Mouse (Mus musculus): ENCODE results near the gene Amt.
"Not testable (repeated sequence)": the region's sequence is repeated elsewhere in the genome, so short reads cannot be mapped to it uniquely, and the experiment has no call there.

The Amt gene

DNA sequence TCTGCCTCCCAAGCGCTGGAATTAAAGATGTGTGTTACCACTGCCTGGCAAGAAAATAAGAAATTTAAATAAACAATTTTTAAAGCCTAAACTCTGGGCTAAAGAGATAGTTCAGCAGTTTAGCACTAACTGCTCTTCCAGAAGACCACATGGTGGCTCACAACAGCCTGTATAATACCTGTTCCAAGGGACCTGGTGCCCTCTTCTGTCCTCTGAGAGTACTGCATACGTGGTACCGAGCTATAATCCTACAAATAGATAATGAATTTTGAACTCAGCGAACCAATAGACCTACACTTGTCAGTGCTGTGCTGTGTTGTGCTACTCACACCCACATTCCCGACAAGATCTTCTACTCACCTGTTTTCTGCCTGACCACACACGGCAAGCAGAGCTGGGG, 12.2 kb upstream of the Amt start:
- peak; percentile 87 for DNase-seq

DNA sequence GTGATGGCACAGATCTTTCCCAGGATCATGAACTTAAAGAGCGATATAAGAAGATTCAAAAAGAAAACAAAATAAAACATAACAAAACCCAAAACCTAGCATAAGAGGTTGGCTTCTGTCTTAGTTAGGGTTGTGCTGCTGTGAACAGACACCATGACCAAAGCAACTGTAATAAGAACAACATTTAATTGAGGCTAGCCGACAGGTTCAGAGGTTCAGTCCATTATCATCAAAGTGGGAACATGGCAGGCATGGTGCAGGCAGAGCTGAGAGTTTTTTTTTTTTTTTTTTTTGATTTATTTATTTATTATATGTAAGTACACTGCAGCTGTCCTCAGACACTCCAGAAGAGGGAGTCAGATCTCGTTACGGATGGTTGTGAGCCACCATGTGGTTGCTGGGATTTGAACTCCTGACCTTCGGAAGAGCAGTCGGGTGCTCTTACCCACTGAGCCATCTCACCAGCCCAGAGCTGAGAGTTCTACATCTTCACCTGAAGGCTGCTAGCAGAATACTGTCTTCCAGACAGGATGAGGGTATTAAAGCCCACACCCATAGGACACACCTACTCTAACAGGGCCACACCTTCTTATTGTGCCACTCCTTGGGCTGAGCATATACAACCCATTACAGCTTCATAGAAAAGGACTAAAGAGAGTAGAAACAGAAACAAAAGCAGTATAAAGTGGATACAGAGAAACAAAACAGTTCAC, 9.0 kb upstream of the Amt start:
- DNase-seq: not testable (repeated sequence)

DNA sequence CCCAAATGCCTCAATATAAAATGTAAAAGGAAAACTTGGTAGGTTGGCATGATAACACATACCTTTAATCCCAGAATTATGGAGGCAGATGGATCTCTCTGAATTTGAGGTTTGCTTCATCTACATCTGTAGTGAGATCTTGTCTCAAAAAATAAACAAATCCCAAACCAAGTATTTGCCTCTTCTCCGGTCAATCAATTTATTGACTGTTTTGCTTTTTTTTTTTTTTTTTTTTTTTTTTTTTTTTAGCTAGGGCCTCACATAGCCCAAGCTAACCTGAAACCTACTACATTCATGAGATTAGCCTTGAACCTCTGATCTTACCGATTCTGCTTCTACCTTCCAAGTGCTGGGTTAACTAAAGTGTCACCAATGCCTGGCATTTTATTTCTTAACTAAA, 7.3 kb upstream of the Amt start:
- DNase-seq: no peak

DNA sequence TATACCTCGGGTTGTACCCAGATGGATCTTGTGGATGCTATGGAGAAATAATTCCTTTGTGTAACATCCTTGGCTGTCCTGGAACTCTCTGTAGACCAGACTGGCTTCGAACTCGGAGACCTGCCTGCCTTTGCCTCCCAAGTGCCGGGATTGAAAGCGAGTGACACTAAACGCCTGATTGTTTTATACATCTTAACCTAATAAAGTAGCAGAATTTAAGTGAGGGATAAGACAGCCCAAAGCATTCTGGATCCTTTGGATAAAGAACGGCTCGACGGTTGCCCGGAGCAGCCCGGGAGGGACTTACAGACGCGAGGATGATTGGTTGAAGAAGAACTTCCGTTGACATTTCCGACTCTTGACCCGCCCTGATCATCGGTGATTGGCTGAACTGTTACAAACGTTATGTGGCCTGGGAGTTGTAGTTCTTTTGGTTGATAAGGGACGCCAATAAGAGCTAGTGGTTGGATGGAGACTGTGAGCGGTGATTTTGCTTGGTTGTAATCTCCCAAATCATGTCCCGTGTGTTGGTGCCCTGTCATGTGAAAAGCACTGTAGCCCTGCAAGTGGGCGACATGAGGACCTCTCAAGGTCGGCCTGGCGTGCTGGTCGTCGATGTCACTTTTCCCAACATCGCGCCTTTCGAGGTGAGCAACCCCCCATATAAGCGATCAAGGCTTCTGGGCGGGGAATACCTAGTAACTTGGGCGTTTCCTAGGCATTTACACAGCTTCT, 6.5 kb upstream of the Amt start, which contains the start of gene Nicn1:
Gene Nicn1 (plus strand): TSS at position 414 of the 735 bp plus-strand sequence.
- DNase-seq: peak; percentile 88

DNA sequence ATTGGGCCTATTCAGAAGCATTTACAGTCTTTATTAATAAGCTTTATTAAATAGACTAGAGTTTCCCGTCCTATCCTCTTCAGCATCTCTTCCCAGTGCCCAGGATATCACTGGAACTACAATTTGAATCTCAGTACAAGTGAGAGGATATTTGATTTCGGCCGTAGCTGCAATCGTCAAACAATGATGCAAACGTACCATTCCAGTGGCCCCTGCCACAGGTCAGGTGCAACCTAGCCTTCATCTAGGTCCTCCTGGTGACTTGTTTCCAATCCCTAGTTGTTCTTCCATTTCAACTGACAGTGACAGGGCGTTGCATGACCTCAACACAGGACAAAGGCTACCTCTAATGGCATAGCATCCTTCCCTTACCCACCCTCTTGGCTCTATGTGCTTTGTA, 5.9 kb upstream of the Amt start:
- DNase-seq: no peak

DNA sequence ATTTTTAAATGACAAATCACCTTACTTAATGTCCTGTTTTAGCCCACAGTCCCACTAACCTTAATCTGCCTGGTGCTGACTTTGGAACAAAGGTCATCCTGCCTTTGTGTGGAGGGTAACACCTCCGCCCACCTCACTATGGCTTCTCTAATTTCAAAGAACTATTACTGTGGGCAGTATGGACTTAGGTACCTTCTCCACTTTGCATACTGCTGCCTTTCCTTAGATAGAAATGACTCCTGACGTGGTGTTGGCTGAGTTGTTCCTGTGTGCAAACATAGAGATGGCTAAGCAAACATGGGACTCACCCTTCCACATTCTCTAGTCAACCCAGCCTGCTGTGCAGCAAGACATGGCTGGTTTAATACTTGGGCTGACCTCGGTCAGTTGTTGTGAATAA, 5.2 kb downstream of the Amt start:
- peak; percentile 14 for DNase-seq

DNA sequence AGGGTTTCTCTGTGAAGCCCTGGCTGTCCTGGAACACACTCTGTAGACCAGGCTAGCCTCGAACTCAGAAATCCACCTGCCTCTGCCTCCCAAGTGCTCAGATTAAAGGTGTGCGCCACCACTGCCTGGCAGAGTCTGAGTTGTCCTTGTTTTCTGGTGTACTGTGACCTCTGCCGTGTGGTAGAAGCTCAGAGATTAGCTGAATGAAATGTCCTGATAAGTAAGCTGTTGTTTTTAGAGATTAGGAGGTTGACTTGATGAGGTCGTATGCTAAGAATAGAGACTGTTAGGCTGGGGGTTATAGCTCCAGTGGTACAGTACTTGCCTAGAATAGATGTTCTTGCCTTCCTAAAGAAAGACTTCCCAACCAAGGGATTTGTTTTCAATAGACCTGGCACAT, 8.1 kb downstream of the Amt start:
- no peak for DNase-seq

DNA sequence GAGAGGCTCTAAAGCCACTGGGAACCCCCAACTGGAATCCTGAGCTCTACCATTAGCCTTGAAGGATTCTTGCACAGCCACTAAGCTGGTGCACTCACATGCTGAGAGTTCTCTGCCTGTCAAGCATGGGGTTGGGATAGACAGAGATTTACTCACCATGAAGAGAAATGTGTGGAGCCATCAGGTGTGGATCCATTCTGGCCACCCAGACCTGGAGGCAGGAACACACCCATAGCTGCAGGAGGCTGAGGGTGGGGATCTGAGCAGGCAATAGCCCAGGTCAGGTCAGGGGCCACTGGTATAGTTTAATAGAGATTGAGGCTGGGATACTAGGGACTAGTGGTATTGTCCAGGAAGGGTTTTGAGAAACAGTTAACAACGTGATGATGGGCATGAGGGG, 8.5 kb downstream of the Amt start:
- DNase-seq: peak; percentile 15

DNA sequence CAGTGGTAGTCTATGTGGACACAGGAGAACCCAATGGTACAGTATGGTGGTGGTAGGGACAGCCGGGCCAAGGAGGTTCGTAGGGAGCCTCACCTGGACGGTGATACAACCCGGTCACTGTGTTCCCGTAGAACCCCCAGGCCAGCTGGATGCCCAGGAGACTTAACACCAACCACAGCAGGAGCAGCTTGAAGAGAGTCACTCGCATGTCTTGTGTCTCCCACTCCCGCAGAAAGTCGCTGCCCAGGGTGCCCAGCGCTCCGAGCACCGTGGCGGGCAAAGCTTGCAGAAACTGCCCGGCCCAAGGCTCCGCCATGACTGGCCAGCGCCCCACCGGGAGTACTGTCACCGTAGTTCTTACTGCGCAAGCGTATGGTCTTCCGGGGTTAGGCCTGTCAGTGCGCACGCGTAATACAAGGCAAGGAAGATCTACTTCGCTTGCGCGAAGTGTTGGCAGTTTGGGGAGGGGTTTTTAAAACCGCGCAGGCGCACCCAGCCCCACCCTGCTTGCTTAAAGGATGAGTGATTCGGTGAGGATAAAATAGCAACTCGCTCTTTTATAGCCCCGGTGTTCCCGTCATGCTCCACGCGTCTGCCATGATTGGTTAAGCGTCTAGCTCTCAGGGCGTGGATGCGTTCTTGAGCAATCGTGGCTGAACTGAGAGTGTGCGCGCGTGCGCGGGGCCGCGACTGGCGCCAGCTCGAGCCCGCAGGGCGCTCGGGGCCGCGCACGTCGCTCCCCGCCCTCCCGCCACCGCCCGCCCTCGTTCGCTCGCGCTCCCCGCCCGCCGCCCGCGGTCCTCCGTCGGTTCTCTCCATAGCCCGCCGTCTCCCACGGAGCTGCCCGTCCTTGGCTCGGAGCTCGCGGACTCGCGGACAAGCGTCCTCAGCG, 9.2 kb downstream of the Amt start, which contains the start of the genes Rhoa and Tcta:
Gene Rhoa (plus strand): TSS at position 501 of the 892 bp plus-strand sequence.
Gene Tcta (minus strand): TSS at position 532 of the 892 bp plus-strand sequence.
- DNase-seq: peak; percentile 97

DNA sequence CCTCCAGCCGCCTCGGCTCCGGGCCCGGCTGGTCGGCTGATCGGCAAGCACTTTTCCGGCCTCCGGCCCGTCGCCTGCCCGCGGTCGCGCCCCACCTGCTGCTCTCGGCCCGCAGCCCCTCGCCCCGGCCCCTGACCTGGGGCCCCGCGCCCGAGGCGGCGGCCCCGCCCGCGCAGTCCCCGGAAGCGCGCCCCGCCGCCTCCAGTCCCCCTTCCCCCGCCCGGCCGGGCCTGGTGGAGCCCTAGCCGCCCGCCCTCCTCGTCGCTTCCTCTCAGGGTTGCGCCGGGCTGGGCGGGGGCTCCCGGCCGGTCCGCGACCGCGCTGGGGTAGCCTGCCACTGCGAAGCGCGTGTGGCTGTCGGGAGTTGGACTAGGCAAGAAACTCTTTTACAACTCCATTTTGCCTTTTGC, 9.9 kb downstream of the Amt start:
- peak; percentile 88 for DNase-seq

DNA sequence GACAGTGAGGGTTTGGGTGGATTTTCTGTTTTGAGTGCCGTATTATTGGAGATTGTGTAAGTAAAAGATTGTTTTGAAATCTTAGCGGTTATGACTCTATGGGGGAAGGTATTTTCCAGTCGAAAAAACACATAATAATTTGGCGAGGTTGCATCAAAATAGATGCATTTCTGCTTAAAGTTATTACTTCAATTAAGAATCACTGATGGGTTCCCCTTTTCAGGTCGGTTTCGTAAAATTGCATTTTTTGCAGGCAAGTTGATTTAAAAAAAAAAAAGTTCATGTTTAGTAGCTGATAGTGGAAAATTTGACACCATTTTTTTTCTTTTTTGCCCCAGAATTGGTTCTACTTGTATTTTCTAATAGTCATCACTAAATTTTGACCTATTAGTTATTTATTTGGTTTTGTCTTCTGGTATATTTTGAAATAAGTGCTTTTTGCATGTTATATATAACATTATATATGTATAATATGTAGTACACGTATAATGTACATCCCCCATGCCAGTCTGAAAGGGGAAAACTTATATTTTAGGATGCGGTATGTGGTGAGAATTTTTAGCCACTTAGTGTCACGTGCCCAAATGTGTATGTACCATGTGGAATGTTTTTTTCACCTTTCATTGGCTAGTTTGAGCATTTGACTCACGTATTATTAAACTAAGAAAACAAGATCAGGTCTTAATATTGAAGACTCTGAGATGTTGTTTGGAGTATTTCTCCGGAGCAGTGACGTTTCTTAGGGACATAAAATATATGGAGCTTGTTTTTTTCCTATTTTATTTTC, 10.6 kb downstream of the Amt start:
- DNase-seq: no peak

DNA sequence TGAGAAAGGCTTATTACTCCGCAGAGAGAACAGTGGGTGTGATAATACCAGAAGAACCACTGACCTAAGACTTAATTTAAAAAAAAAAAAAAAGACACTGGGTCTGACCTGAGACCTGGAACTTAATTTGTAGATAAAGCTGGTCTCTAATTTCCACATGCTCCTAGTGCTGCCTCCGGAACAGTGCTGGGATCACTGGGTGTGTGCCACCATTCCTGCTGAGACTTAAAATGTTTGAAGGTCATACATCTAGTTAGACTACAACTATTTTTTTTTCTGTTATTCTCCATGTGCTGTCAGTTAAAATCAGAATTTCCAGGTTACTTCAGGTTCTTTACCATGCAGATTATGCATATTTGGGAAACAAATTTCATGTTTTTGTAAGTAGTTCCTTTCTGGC, 11.5 kb downstream of the Amt start:
- no peak for DNase-seq

DNA sequence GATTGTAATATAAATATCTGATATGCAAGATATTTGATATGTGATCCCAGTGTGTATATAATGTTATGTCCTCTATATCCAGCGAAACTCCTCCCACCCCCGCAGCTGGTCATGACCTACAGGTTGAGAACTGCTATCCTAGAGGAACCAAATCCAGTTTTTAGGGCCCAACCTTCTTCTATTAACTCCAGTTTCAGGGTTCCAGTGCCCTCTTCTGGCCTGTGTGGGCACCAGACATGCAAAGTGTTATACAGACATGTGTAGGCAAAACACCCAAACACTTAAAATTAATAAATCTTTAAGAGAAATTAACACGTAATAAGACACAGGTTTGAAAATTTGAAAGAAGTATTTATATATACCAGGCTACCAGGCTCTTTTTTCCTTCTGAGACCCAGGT, 20.9 kb downstream of the Amt start:
- peak; percentile 23 for DNase-seq

DNA sequence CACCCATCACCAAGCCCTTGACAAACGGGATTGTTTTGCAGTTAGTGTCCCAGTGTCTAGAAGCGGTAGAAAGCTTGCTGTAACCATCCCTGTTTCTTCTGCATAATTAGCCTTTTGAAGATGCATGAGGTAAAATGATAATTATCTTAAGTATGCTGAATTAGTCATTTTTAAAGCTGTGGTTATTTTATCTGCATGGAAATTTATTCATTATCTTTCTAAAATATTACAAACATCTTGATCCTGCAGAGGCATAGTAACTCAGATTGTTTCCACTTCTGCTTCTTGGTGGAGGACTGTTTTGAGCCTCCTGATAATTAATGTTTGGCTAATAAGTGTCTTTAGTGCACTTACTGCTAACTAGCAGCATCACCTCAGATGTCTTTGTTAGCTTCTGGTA, 21.8 kb downstream of the Amt start:
- no peak for DNase-seq

DNA sequence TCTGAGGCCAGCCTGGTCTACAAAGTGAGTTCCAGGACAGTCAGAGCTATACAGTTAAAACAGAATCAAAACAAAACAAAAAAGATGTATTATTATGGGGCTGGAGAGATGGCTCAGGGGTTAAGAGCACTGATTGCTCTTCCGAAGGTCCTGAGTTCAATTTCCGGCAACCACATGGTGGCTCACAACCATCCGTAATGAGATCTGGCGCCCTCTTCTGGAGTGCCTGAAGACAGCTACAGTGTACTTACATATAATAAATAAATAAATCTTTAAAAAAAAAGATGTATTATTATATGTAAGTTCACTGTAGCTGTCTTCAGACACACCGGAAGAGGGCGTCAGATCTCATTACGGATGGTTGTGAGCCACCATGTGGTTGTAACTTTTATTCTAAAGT, 25.4 kb downstream of the Amt start:
- not testable (repeated sequence) for DNase-seq

DNA sequence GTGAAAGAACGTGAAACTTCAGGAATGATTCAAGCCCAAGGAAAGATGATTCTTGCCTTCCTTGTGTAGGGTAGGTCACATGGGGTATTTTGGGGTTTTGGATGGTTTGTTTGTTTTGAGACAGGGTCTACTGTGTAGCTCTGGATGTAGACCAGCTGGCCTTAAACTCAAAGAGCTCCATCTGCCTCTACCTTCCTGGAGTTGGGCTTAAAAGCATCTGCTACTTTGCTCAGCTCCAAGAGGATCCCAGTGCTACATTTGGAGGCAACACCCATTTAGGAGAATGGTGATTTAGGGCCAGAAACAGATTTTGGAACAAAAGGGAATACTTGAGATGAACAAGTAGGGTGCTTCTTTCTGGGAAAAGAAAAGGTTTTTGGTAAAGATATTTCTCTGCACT, 28.1 kb downstream of the Amt start:
- no peak for DNase-seq

DNA sequence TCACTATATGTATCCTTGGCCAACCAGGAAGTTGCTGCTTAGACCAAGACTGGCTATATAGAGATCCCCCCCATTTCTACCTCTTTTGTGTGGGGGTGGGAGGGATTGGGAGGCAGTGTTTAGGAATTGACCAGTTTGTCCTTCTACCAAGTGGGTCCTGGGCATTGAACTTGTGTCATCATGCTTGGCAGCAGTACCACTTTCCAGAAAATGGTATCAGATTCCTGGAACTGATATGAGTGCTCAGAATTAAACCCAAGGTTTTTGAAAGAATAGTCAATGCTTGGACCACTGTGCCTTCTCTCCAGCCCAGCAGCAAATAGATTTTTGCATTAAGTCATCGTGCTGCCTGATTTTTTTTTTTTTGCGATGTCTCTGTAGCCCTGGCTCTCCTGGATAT, 29.2 kb downstream of the Amt start:
- no peak for DNase-seq

DNA sequence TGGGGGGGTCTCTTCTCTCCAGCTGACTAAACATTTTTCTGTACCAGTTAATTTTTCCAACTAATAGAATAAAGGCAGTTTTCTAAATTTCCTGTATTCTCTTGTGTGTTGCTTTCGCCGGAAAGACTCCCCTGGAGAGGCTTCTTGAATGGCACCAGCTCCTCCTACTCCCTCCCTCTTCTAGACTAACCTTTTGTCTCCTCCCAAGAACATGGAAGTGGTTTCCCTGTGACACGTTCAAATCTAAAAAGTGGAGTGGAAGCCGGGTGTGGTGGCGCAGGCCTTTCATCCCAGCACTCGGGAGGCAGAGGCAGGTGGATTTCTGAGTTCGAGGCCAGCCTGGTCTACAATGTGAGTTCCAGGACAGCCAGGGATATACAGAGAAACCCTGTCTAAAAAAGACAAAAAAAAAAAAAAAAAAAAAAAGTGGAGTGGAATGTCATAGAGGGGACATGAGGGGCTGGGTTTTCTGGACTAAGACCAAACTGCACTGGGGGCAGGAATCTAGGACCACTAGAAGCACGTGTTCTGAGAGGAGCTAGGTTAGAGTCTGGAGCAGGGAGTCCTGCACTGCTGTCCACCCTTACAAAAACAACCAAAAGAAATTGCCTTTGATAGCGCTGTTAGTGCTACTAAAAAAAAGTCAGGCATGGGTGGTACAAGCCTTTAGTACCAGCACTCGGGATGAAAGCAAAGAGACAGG, 41.3 kb downstream of the Amt start:
- DNase-seq: no peak

DNA sequence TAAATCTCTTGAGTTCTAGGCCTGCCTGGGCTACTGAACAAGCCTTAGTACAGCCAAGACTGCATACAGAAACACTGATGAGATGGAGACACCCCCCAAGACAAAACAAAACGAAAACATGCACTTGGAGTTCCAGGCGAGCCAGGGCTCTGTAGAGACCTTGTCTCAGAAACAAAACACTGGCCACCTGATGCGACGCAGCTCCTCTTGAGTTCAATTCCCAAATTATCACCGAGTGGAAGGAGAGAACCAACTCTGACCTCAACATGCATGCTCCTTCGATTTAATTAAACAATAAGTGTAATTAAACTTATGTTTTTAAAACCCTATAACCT, 41.9 kb downstream of the Amt start:
- no peak for DNase-seq

DNA sequence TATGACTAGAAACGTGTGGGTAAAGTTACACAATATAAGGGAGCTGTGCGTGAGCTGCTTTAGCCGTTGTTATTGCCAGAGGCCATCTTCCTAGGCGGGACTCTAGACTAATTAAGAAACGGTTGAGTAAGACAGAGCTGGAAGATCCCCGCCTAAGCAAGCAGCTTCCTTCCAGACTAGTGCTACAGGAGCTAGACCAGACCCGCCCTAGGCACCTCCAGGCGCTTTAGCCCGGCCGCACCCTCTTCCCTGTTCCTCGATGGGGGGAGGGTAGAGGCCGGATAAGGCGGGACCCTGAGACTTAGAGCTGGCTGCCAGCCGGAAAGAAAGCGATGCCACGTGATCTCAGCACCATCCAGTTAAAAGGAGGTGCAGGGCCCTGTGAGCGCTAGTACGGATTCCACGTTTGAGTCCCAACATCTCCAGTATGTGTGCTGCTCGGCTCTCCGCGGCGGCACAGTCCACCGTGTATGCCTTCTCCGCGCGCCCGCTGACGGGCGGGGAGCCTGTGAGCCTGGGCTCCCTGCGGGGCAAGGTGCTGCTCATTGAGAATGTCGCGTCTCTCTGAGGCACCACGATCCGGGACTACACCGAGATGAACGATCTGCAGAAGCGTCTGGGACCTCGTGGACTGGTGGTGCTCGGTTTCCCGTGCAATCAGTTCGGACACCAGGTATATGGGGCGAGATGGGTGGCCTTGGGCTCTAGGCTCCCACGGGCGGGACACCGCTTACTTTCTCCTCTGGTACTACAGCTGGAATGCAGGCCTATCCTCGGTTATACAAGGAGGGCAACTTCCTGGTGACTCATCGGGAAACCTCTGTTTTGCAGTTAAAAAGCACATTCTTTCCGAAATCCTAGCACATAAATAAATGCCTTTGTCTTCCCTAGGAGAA, 42.5 kb downstream of the Amt start, which contains the start of gene Gpx1:
Gene Gpx1 (plus strand): TSS at position 18 of the 896 bp plus-strand sequence.
- DNase-seq: peak; percentile 95

DNA sequence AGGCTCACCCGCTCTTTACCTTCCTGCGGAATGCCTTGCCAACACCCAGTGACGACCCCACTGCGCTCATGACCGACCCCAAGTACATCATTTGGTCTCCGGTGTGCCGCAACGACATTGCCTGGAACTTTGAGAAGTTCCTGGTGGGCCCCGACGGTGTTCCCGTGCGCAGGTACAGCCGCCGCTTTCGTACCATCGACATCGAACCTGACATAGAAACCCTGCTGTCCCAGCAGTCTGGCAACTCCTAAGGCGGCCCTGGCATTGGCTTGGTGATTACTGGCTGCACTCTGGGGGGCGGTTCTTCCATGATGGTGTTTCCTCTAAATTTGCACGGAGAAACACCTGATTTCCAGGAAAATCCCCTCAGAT, 43.2 kb downstream of the Amt start:
- DNase-seq: peak; percentile 20

Measured in lung, postnatal 14 days (tissue).